Mouse (Mus musculus): ENCODE data around the gene Hmga1b. TPM values are rescaled to one million over a fixed set of nuclear protein-coding genes. Genes with fewer than 3 reads are reported as not detected.
"Not testable (repeated sequence)": the region's sequence is repeated elsewhere in the genome, so short reads cannot be mapped to it uniquely, and the experiment has no call there.

Gene Hmga1b
- polyA plus RNA-seq, 1 experiment from 2014 or later = 8.3 TPM

GRCm38 (mm10) chr11:120784064-120784791 is 21.6 kb downstream of the Hmga1b start, which contains the start of the genes Rfng and Gps1:
Gene Rfng (minus strand): TSS chr11:120784207.
Gene Gps1 (plus strand): TSS chr11:120784272.
- Histone ChIP-seq H3K4me2 (ENCODE audit: low read depth, low read length, severe bottlenecking) (peak within 1 kb of the TSS; percentile 99), H3K36me3 (ENCODE audit: control insufficient read depth, insufficient read depth, low read length) (peaks cover 11% of the 10 kb centered on the region), H3K4me3 (ENCODE audit: low read depth, low read length) (peak within 1 kb of the TSS; percentile 99), H3K9ac (ENCODE audit: low read length) (peak within 1 kb of the TSS; percentile 91), H3K27ac (ENCODE audit: low read depth, low read length) (peak within 1 kb of the TSS; percentile 46; the same call in 1 of the 2 replicates), H3K4me1 (replicated peaks; ENCODE audit: control insufficient read depth, insufficient read depth, low read length) (peaks cover 6% of the 10 kb centered on the region), H3K27me3 (ENCODE audit: control insufficient read depth, insufficient read depth, low read length) (no peaks in the 10 kb centered on the region; the same call in 1 of the 2 replicates), H3K9me3 (ENCODE audit: control insufficient read depth, low read length) (no peaks in the 10 kb centered on the region)
- under 1% methylated on average over 87 of the region's 107 CpGs for WGBS
- ATAC-seq (replicated peaks; ENCODE audit: low FRiP score) (peak; percentile 83), DNase-seq (ENCODE audit: low spot score) (peak; percentile 90)

GRCm38 (mm10) chr11:120785145-120785544 is 22.6 kb downstream of the Hmga1b start:
- H3K9ac ChIP-seq (ENCODE audit: low read length) = peak overlapping the region; percentile 91
- peaks cover 6% of the 10 kb centered on the region for H3K4me1 ChIP-seq (replicated peaks; ENCODE audit: control insufficient read depth, insufficient read depth, low read length)
- peak overlapping the region; percentile 99 for H3K4me2 ChIP-seq (ENCODE audit: low read depth, low read length, severe bottlenecking)
- ATAC-seq (replicated peaks; ENCODE audit: low FRiP score) (no peak), DNase-seq (ENCODE audit: low spot score) (no peak)
- no peaks in the 10 kb centered on the region for H3K9me3 ChIP-seq (ENCODE audit: control insufficient read depth, low read length)
- peak overlapping the region; percentile 99 for H3K4me3 ChIP-seq (ENCODE audit: low read depth, low read length)
- H3K27me3 ChIP-seq (ENCODE audit: control insufficient read depth, insufficient read depth, low read length) = no peaks in the 10 kb centered on the region; the same call in 1 of the 2 replicates
- WGBS = 40% methylated on average over 9 of the region's 9 CpGs
- H3K36me3 ChIP-seq (ENCODE audit: control insufficient read depth, insufficient read depth, low read length) = peaks cover 17% of the 10 kb centered on the region
- H3K27ac ChIP-seq (ENCODE audit: low read depth, low read length) = no peak overlapping the region

- not testable (repeated sequence) for H3K9me3 ChIP-seq (ENCODE audit: control insufficient read depth, low read length); H3K27ac ChIP-seq (ENCODE audit: low read depth, low read length); DNase-seq (ENCODE audit: low spot score); H3K4me2 ChIP-seq (ENCODE audit: low read depth, low read length, severe bottlenecking); H3K4me1 ChIP-seq (replicated peaks; ENCODE audit: control insufficient read depth, insufficient read depth, low read length); H3K9ac ChIP-seq (ENCODE audit: low read length); H3K27me3 ChIP-seq (ENCODE audit: control insufficient read depth, insufficient read depth, low read length); ATAC-seq (replicated peaks; ENCODE audit: low FRiP score); H3K4me3 ChIP-seq (ENCODE audit: low read depth, low read length)
- peaks cover 27% of the 10 kb centered on the region for H3K36me3 ChIP-seq (ENCODE audit: control insufficient read depth, insufficient read depth, low read length)
- WGBS = 91% methylated on average over 9 of the region's 10 CpGs
These were observed 25.9 kb downstream of the Hmga1b start for GRCm38 (mm10) chr11:120788460-120788859.

DNA sequence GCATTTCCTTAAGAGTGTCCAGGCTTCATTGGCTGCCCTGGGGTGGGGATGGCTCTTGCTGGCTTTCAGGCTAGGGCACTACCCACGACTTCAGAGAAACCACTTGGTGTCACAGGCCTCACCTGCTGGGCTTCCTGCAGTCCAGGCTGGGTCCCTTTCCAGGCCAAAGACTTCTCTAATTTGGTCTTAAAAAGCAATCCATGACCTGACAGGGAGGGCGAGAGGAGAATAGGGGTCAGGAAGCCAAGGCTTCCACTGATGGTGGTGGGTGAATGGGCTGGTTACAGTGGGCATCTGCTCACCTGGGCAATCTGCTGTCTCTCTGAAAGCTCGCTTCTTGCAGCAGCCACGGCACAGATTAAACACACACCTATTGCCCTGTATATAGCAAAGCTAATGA is 26.8 kb downstream of the Hmga1b start:
- peaks cover 6% of the 10 kb centered on the region for H3K4me1 ChIP-seq (replicated peaks; ENCODE audit: control insufficient read depth, insufficient read depth, low read length)
- no peaks in the 10 kb centered on the region for H3K9me3 ChIP-seq (ENCODE audit: control insufficient read depth, low read length)
- no peak overlapping the region for H3K27ac ChIP-seq (ENCODE audit: low read depth, low read length)
- H3K4me2 ChIP-seq (ENCODE audit: low read depth, low read length, severe bottlenecking) = no peak overlapping the region
- H3K4me3 ChIP-seq (ENCODE audit: low read depth, low read length) = no peak overlapping the region
- WGBS = 78% methylated on average over 4 of the region's 4 CpGs
- DNase-seq (ENCODE audit: low spot score) (no peak), ATAC-seq (replicated peaks; ENCODE audit: low FRiP score) (no peak)
- H3K27me3 ChIP-seq (ENCODE audit: control insufficient read depth, insufficient read depth, low read length) = no peaks in the 10 kb centered on the region
- H3K36me3 ChIP-seq (ENCODE audit: control insufficient read depth, insufficient read depth, low read length) = peaks cover 28% of the 10 kb centered on the region
- H3K9ac ChIP-seq (ENCODE audit: low read length) = no peak overlapping the region

DNA sequence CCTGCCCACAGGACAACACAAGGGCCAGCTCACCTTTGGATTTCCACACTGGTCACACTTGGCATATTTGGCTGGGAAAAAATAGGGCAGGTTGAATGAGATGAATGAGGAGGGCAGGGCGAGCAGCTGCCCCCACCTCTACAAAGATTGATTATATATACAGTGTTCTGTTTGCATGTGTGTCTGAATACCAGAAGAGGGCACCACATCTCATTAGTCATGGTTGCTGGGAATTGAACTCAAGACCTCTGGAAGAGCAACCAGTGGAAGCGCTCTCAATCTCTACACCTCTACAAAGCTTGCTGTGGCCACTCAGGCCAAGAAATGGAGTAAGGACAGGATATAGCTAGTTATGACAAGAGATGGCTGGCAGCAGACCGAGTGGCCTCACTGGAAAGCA is 27.2 kb downstream of the Hmga1b start:
- Histone ChIP-seq H3K36me3 (ENCODE audit: control insufficient read depth, insufficient read depth, low read length) (peaks cover 28% of the 10 kb centered on the region), H3K27me3 (ENCODE audit: control insufficient read depth, insufficient read depth, low read length) (no peaks in the 10 kb centered on the region), H3K4me2 (ENCODE audit: low read depth, low read length, severe bottlenecking) (no peak overlapping the region), H3K9ac (ENCODE audit: low read length) (no peak overlapping the region), H3K4me3 (ENCODE audit: low read depth, low read length) (no peak overlapping the region), H3K4me1 (replicated peaks; ENCODE audit: control insufficient read depth, insufficient read depth, low read length) (peaks cover 6% of the 10 kb centered on the region), H3K9me3 (ENCODE audit: control insufficient read depth, low read length) (no peaks in the 10 kb centered on the region), H3K27ac (ENCODE audit: low read depth, low read length) (no peak overlapping the region)
- 89% methylated on average over 3 of the region's 3 CpGs for WGBS
- no peak for ATAC-seq (replicated peaks; ENCODE audit: low FRiP score)
- no peak for DNase-seq (ENCODE audit: low spot score)

DNA sequence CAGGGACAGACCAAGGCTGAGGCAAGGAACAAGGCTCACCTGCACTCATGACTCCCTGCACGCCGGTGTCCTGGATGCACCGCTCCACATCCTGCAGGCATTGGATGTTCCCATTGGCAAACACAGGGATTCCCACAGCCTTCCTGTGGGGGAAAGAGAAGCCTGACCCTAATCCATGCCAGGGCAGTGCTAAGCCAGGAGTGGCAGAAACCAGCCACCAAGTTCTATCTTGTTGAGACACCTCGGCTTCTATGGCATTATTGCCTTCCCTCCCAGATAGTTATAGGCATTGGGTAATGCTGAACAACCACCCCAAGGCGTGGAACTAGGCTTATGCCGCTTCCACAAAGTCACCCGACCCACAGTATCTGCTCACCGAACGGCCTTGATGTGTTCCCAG is 30.1 kb downstream of the Hmga1b start:
- peaks cover 9% of the 10 kb centered on the region; the same call in 1 of the 2 replicates for H3K4me1 ChIP-seq (replicated peaks; ENCODE audit: control insufficient read depth, insufficient read depth, low read length)
- no peak for ATAC-seq (replicated peaks; ENCODE audit: low FRiP score)
- no peak for DNase-seq (ENCODE audit: low spot score)
- H3K9ac ChIP-seq (ENCODE audit: low read length) = no peak overlapping the region
- no peak overlapping the region for H3K4me3 ChIP-seq (ENCODE audit: low read depth, low read length)
- H3K4me2 ChIP-seq (ENCODE audit: low read depth, low read length, severe bottlenecking) = no peak overlapping the region
- H3K36me3 ChIP-seq (ENCODE audit: control insufficient read depth, insufficient read depth, low read length) = peaks cover 20% of the 10 kb centered on the region
- no peak overlapping the region for H3K27ac ChIP-seq (ENCODE audit: low read depth, low read length)
- H3K27me3 ChIP-seq (ENCODE audit: control insufficient read depth, insufficient read depth, low read length) = no peaks in the 10 kb centered on the region
- WGBS = 94% methylated on average over 9 of the region's 9 CpGs
- no peaks in the 10 kb centered on the region for H3K9me3 ChIP-seq (ENCODE audit: control insufficient read depth, low read length)

DNA sequence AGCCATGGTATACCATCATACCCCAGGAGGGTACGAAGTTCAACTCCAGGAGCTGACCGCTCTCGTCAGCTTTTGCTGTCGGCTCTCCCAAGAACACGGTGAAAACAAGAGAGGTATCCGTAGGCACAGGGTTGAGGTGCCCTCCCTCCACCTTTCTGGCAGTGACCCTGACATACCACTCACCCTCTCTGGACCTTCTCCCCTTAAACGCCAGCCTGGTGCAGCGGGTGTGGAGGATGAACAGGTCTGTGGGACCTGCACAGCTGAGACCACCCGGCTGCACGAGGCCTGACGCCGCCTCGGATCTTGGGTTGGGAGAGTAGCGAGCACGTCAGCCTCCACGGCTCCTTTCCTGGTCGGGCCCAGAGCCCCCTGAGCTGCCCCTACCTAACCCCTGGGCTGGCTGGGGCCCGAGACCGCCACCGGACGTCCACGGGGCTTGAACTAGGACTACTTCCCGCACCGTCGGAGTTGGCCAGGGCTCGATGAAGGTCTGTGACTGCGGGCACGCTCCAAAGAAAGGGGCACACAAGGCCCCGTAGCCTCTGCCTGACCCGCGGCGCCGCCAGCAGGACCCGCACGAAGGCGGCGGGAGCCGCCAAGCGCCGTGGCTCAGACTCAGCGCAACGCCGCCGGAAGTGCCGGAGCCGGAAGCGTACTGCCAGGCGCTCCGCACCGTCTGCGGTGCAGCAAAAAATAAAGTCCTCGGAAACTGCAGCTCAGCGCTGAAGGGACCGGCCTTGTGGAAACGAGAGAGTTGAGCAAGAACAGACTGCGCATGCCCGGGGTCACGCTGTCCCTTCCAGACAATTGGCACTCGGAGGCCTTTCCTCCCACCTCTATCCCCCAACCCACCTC is 33.4 kb downstream of the Hmga1b start, which contains the start of gene Dus1l:
Dus1l (minus strand) TSS at position 648 of the 858 bp plus-strand sequence.
- peak within 1 kb of the TSS; percentile 97 for H3K4me3 ChIP-seq (ENCODE audit: low read depth, low read length)
- peak within 1 kb of the TSS; percentile 96 for H3K4me2 ChIP-seq (ENCODE audit: low read depth, low read length, severe bottlenecking)
- no peaks in the 10 kb centered on the region for H3K9me3 ChIP-seq (ENCODE audit: control insufficient read depth, low read length)
- peak within 1 kb of the TSS; percentile 93 for H3K9ac ChIP-seq (ENCODE audit: low read length)
- DNase-seq (ENCODE audit: low spot score) (peak; percentile 99), ATAC-seq (replicated peaks; ENCODE audit: low FRiP score) (peak; percentile 87)
- H3K4me1 ChIP-seq (replicated peaks; ENCODE audit: control insufficient read depth, insufficient read depth, low read length) = peaks cover 11% of the 10 kb centered on the region; the same call in 1 of the 2 replicates
- H3K27me3 ChIP-seq (ENCODE audit: control insufficient read depth, insufficient read depth, low read length) = no peaks in the 10 kb centered on the region
- H3K36me3 ChIP-seq (ENCODE audit: control insufficient read depth, insufficient read depth, low read length) = peaks cover 11% of the 10 kb centered on the region
- WGBS = 2% methylated on average over 59 of the region's 59 CpGs
- H3K27ac ChIP-seq (ENCODE audit: low read depth, low read length) = peak within 1 kb of the TSS; percentile 63; the same call in 1 of the 2 replicates

DNA sequence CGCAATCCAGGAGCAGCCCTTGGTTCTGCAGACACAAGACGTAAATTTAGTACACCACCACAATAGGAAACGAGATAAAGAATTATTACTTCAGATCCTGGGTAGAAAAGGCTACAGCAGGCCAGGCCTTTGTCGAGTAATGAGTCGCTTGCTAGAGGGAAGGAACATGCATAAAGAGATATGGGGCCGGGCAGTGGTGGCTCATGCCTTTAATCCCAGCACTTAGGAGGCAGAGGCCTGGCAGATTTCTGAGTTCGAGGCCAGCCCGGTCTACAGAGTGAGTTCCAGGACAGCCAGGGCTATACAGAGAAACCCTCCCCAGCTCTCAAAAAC is 34.0 kb downstream of the Hmga1b start:
- peaks cover 11% of the 10 kb centered on the region for H3K36me3 ChIP-seq (ENCODE audit: control insufficient read depth, insufficient read depth, low read length)
- WGBS = 25% methylated on average over 8 of the region's 8 CpGs

More for the DNA sequence above, 34.0 kb downstream of the Hmga1b start:
- H3K4me2 ChIP-seq (ENCODE audit: low read depth, low read length, severe bottlenecking) = peak overlapping the region; percentile 96
- no peaks in the 10 kb centered on the region for H3K9me3 ChIP-seq (ENCODE audit: control insufficient read depth, low read length)
- H3K9ac ChIP-seq (ENCODE audit: low read length) = peak overlapping the region; percentile 93
- H3K27me3 ChIP-seq (ENCODE audit: control insufficient read depth, insufficient read depth, low read length) = no peaks in the 10 kb centered on the region
- DNase-seq (ENCODE audit: low spot score) = no peak
- ATAC-seq (replicated peaks; ENCODE audit: low FRiP score) = peak; percentile 22; the same call in 1 of the 2 replicates
- H3K4me3 ChIP-seq (ENCODE audit: low read depth, low read length) = peak overlapping the region; percentile 97
- H3K4me1 ChIP-seq (replicated peaks; ENCODE audit: control insufficient read depth, insufficient read depth, low read length) = peaks cover 11% of the 10 kb centered on the region; the same call in 1 of the 2 replicates
- peak overlapping the region; percentile 63; the same call in 1 of the 2 replicates for H3K27ac ChIP-seq (ENCODE audit: low read depth, low read length)
